Mouse (Mus musculus): ENCODE measurements at regions not wholly inside any gene's neighbourhood (a gene's known extent, or its start where the extent isn't known, plus 50 kb on each side); places are given as distances from the start of the nearest gene placed in this dataset.

DNA sequence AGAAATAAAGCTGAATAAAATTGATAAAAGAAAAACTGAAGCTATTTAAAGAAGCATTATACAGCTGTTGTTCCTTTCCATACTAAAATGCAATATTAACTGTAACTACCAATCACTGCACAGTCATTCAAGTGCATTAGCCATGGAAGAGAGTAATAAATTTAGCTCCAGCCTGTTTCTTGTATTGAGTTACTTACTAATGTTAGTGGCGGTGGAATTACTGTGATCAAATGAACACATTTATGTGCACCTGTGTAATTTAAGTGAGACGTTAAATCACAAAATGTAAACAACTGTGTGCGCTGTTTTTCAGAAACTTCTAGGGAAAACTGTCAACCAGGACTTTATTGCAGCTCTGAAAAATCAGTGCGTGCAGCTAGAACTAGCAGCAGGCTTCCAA, 222.4 kb downstream of the Tusc1 start:
- Histone ChIP-seq H3K27ac (ENCODE audit: low read depth, low read length) (no peak overlapping the region), H3K36me3 (ENCODE audit: control insufficient read depth, insufficient read depth, low read length) (no peaks in the 10 kb centered on the region)
- peak; percentile 81; the same call in 1 of the 2 replicates for ATAC-seq (ENCODE audit: low FRiP score, low TSS enrichment)

DNA sequence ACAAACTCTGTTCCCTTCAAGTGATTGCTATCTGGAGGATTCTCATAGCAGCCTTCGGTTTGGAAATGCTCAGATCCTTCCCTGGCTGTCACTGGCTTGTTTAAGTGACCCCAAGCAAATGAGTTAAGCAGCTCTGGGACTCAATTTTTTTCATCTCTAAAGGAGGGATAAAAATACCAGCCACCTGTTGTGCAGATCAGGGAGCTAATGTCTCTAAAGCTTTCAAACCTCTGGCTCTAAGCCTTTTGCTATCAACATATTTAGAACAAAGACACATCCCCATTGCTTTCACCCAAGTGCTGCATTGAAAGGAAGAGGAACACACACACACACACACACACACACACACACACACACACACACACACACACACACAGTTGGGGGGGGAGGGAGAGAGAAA, 241.2 kb downstream of the Tusc1 start:
- Histone ChIP-seq H3K27ac (ENCODE audit: low read depth, low read length) (no peak overlapping the region), H3K9ac (ENCODE audit: low read depth, low read length) (no peak overlapping the region), H3K4me1 (ENCODE audit: control insufficient read depth, insufficient read depth, low read length) (no peaks in the 10 kb centered on the region), H3K27me3 (ENCODE audit: control insufficient read depth, insufficient read depth, low read length) (no peaks in the 10 kb centered on the region), H3K36me3 (ENCODE audit: control insufficient read depth, insufficient read depth, low read length) (no peaks in the 10 kb centered on the region), H3K4me2 (replicated peaks; ENCODE audit: low read depth, low read length) (no peak overlapping the region), H3K9me3 (ENCODE audit: control insufficient read depth, low read length) (no peaks in the 10 kb centered on the region), H3K4me3 (ENCODE audit: low read length) (no peak overlapping the region)
- no peak for ATAC-seq (ENCODE audit: low FRiP score, low TSS enrichment)
- WGBS, result 47% methylated on average over 1 of the region's 1 CpGs

More for the DNA sequence above, 222.4 kb downstream of the Tusc1 start:
- Histone ChIP-seq H3K9ac (ENCODE audit: low read depth, low read length) (no peak overlapping the region), H3K4me3 (ENCODE audit: low read length) (no peak overlapping the region), H3K4me1 (ENCODE audit: control insufficient read depth, insufficient read depth, low read length) (no peaks in the 10 kb centered on the region), H3K27me3 (ENCODE audit: control insufficient read depth, insufficient read depth, low read length) (no peaks in the 10 kb centered on the region), H3K4me2 (replicated peaks; ENCODE audit: low read depth, low read length) (no peak overlapping the region), H3K9me3 (ENCODE audit: control insufficient read depth, low read length) (no peaks in the 10 kb centered on the region)
- 29% methylated on average over 4 of the region's 4 CpGs for WGBS

DNA sequence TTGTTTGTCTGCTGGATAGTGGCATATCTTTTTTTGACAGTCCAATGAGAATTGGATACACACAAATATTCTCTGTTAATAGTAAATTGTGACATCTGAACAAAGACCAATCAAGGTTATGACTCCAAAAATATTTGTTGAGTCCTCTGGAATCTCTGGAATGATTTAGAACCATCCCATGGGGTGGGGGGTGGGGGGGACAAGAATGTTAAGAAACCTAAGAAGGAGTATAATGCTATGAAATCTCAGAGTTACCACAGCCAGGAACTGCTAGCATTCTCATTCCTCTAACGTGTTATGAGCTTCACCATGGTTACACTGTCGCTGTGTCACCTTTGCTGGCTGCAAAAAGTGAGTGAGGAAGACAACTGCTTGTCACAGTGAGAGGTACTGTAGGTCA, 271.8 kb downstream of the Tusc1 start:
- no peak for ATAC-seq (ENCODE audit: low FRiP score, low TSS enrichment)
- no peaks in the 10 kb centered on the region for H3K36me3 ChIP-seq (ENCODE audit: control insufficient read depth, insufficient read depth, low read length)
- no peak overlapping the region for H3K4me2 ChIP-seq (replicated peaks; ENCODE audit: low read depth, low read length)
- H3K27ac ChIP-seq (ENCODE audit: low read depth, low read length), result no peak overlapping the region
- H3K4me3 ChIP-seq (ENCODE audit: low read length), result no peak overlapping the region
- 66% methylated on average over 2 of the region's 2 CpGs for WGBS
- H3K27me3 ChIP-seq (ENCODE audit: control insufficient read depth, insufficient read depth, low read length), result no peaks in the 10 kb centered on the region
- H3K4me1 ChIP-seq (ENCODE audit: control insufficient read depth, insufficient read depth, low read length), result no peaks in the 10 kb centered on the region
- no peak overlapping the region for H3K9ac ChIP-seq (ENCODE audit: low read depth, low read length)
- no peaks in the 10 kb centered on the region for H3K9me3 ChIP-seq (ENCODE audit: control insufficient read depth, low read length)
